Mouse (Mus musculus) layer of hippocampus, adult 2 months (tissue): ENCODE data around the gene Fbxw8. TPM values are rescaled to one million over a fixed set of nuclear protein-coding genes. Genes with fewer than 3 reads are reported as not detected.

Experiments used
- DNase-seq, 2 experiments: peaks; one replicate each; pipeline ENCODE4 v3.0.0; 2022; ENCODE audit warnings: low spot score in 2 of 2
- H3K27ac ChIP-seq: fragments of 200-600 bp; 2 replicates; pipeline ENCODE4 v1.8.1; 2022
- H3K4me3 ChIP-seq: fragments of 200-600 bp; 2 replicates; pipeline ENCODE4 v1.8.1; 2022; ENCODE audit warnings: mild to moderate bottlenecking
- CTCF ChIP-seq: fragments of 200-600 bp; conservative IDR thresholded peaks from 2 replicates; pipeline ENCODE4 v1.8.1; 2022; ENCODE audit warnings: antibody characterized with exemption, mild to moderate bottlenecking, moderate library complexity
- total RNA-seq, 2 experiments: library from RNA; stranded (reverse); gene quantifications; 2 replicates each; pipeline ENCODE4 v1.2.3; 2021

The Fbxw8 gene
- total RNA-seq, 2 experiments from 2014 or later, result 33.0 to 36.4 TPM

GRCm38 (mm10) chr5:118059646-118060045 is 95.6 kb downstream of the Fbxw8 start:
- no peak overlapping the region for H3K4me3 ChIP-seq
- no peak for DNase-seq
- TF ChIP-seq CTCF, result no peak
- no peak overlapping the region for H3K27ac ChIP-seq

DNA sequence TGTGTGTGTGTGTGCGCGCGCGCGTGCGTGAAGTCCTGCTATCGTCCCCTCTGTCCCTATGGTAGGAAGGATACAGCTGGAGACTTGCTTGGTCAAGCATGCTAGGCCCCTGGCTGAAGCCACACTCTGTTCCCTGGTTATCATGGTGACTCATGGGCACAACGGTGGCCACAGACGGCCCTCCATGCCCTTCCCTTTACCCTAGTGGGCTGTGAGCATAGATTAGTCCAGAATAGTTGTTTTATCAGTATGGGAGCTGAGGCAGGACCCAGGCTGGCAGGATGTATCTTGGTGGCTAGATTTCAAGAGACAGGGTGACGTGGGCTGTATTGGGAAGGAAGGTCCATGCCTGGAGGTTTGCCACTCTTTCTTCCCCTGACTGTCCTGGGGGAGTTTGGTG is 96.4 kb downstream of the Fbxw8 start:
- DNase-seq, result no peak
- TF ChIP-seq CTCF, result no peak
- Histone ChIP-seq H3K27ac (no peak overlapping the region), H3K4me3 (no peak overlapping the region)

- peak in 1 of 2 experiments; percentile 67 for DNase-seq
- peak overlapping the region; percentile 58 for H3K27ac ChIP-seq
- TF ChIP-seq CTCF, result no peak
- H3K4me3 ChIP-seq, result no peak overlapping the region
Measured at GRCm38 (mm10) chr5:118057508-118058111, 97.7 kb downstream of the Fbxw8 start.

- Histone ChIP-seq H3K4me3 (no peak overlapping the region), H3K27ac (no peak overlapping the region)
- no peak for DNase-seq
- no peak for TF ChIP-seq CTCF
Measured at GRCm38 (mm10) chr5:118053205-118053604, 102.1 kb downstream of the Fbxw8 start.

DNA sequence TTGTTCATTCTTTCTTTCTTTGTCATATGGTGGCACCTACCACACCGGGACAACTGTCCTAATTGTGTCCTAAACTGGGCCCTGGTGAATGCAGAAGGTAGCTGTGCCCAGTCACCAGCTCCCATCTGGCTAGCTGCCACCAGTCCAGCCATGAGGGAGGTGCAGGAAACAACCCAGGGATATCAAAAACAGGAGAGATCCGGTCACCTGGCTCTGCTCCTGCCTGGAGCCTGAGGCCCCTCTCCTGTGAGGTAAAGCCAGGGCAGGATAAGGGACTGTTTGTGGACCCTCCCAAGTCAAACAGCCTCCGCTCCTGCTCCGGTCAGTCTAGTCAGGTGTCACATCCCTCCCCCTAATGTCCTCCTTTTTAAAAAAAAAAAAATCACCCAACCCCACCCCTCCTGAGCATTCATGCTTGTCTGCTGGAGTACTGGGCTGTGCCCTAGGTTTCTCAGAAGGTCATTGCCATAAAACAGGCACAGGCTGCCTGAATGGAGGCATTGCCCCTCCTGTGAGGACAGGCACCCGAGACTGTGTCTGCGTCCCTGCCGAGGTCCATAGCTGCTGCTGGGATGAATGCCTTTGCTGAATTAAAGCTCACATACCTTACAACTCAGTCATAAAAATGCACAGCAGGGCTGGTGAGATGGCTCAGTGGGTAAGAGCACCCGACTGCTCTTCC is 103.1 kb downstream of the Fbxw8 start:
- no peak for DNase-seq
- no peak overlapping the region for H3K4me3 ChIP-seq
- no peak for TF ChIP-seq CTCF
- H3K27ac ChIP-seq, result no peak overlapping the region

DNA sequence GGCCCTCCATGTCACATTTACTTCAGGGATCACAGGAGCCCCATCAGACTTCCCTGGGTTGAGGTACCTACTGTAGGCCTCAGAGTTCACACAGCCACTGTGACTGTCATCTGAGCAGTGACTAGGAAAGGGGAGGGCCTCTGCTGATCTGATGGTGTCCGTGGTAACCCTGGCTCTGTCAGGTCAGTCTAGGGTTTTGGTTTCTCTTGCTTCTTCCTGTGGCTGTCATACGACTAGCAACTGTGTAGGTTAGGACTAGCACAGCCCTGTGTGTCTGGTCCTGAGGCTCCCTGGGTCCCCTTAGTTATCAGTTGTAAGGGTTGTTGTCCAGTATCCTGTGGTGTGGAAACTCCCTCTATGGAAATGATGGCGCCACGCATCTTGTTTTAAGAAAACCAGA is 104.5 kb downstream of the Fbxw8 start:
- Histone ChIP-seq H3K4me3 (no peak overlapping the region), H3K27ac (no peak overlapping the region)
- TF ChIP-seq CTCF, result no peak
- no peak for DNase-seq

GRCm38 (mm10) chr5:118048928-118049327 is 106.3 kb downstream of the Fbxw8 start:
- Histone ChIP-seq H3K27ac (no peak overlapping the region), H3K4me3 (no peak overlapping the region)
- no peak for DNase-seq
- no peak for TF ChIP-seq CTCF

GRCm38 (mm10) chr5:118048412-118048811 is 106.9 kb downstream of the Fbxw8 start:
- Histone ChIP-seq H3K4me3 (no peak overlapping the region), H3K27ac (no peak overlapping the region)
- DNase-seq, result no peak
- no peak for TF ChIP-seq CTCF

DNA sequence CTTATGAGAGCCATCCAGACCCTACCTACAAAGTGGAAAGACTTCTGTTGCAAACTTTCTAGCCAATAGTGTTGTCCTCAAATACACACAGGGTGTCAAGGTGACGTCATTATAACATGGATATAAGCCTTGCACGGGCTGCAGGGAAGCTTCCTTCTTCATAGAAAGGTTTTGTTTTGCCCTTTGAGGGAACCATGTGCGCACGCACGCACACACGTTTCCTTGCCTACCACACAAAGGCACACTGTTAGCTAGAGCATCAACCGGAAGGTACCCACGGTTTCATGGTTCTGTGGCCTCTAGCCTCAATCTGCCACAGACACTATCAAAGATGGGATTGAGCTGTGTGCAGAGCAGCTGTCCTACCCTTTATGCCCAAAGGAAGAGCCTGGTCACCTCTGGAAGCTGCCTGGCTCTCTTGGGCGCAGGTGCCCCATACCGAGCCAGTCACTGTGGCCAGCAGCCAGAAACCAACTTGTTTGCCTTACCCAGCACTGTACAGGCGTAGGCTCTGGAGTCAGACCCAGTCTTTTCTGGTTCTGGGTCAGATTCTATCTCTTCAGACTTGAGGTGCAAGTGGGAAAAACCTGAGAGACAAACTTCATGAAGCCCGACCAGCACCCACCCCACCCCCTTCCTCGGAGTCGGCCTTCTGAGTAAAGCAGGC is 108.0 kb downstream of the Fbxw8 start:
- H3K27ac ChIP-seq, result no peak overlapping the region
- no peak for TF ChIP-seq CTCF
- DNase-seq, result no peak
- no peak overlapping the region for H3K4me3 ChIP-seq

DNA sequence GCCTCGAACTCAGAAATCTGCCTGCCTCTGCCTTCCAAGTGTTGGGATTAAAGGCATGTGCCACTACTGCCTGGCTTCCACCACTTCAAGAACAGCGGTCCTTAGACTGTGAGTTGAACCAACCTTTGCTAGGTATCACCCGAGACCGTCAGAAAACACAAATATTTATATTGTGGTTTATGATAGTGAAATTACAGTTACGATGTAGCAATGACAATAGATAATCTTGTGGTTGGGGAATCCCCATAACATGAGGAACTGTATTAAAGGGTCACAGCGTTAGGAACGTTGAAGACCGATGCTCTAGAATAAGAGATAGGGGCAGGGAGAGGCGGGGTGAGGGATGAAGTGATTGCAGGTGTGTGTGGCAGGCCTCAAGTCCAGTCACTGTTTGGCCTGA is 109.9 kb downstream of the Fbxw8 start:
- no peak for TF ChIP-seq CTCF
- DNase-seq, result no peak
- Histone ChIP-seq H3K27ac (no peak overlapping the region), H3K4me3 (no peak overlapping the region)

GRCm38 (mm10) chr5:118044907-118045306 is 110.4 kb downstream of the Fbxw8 start:
- TF ChIP-seq CTCF, result no peak
- peak; percentile 78 to 84 for DNase-seq
- no peak overlapping the region for H3K27ac ChIP-seq
- no peak overlapping the region for H3K4me3 ChIP-seq

DNA sequence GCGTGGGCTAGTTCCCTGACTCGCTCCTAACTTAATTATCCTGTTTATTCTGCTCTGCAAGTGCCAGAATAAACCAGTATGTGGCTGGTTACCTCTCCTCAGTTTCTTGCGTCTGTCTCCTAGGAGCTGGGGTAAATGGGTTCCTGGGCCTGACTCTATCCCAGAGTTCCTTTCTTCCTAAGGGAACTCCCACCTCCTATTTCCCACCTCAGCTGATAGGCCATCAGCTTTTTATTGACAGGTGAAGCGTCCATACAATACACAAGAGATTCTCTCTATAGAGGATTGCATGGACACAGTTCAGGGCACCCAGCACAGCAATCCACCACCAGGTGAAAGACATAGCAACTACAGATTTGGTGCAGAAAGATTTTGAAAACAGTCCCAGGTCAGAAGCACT is 111.5 kb downstream of the Fbxw8 start:
- no peak overlapping the region for H3K4me3 ChIP-seq
- no peak for DNase-seq
- TF ChIP-seq CTCF, result no peak
- H3K27ac ChIP-seq, result no peak overlapping the region

- no peak overlapping the region for H3K27ac ChIP-seq
- DNase-seq, result no peak
- H3K4me3 ChIP-seq, result no peak overlapping the region
- no peak for TF ChIP-seq CTCF
Measured at GRCm38 (mm10) chr5:118042599-118042998, 112.7 kb downstream of the Fbxw8 start.

DNA sequence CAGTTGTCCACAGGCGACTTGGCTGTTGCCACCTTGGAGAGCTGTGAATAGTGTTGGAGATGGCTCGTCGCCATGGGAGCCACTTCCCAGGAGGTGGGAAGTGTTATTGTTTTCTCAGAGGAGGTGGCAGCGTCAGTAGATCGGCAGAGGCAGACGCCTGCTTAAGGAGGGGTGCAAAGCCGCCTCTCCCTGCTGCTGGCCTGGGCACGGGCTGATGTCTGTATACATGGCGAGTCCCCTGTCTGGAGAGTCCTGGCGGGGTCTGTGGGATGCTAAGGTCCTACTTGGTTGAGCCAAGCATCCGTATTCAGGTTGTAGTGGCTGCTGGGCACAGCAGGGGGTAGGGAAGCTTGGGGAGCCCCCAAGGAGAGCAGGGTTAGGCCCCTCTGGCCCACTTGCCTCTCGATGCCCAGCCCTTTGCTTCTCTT is 116.0 kb downstream of the Fbxw8 start:
- no peak for TF ChIP-seq CTCF
- Histone ChIP-seq H3K4me3 (no peak overlapping the region), H3K27ac (no peak overlapping the region)
- no peak for DNase-seq
